Mouse (Mus musculus) liver, embryonic 18 days (tissue): Measurements from ENCODE around the gene Atp6v1e1. TPM values are rescaled to one million over a fixed set of nuclear protein-coding genes. Genes with fewer than 3 reads are reported as not detected.

Source experiments
- polyA plus RNA-seq: library from polyadenylated mRNA; depleted of rRNA; stranded (reverse); fragments of >200 nt; gene quantifications from 2 replicates; pipeline ENCODE4 v1.2.3, GENCODE M21; 2012; rRNA removed

The Atp6v1e1 gene
- 93.5 and 95.7 TPM in 2 replicates for polyA plus RNA-seq

GRCm38 (mm10) chr6:120822307-120822928, at the start of gene Atp6v1e1:
Atp6v1e1 (minus strand) TSS chr6:120822793.

GRCm38 (mm10) chr6:120835474-120836374, 13.1 kb upstream of the Atp6v1e1 start, which contains the start of gene Bcl2l13:
Bcl2l13 (plus strand) TSS chr6:120836212.

GRCm38 (mm10) chr6:120773149-120773628, 49.4 kb downstream of the Atp6v1e1 start, which contains the start of gene Slc25a18:
Slc25a18 (plus strand) TSS chr6:120773578.

Other genes starting within 250 kb of the Atp6v1e1 start
- 6.1 and 6.2 TPM in 2 replicates for gene Cecr2, start 156.4 kb downstream of the Atp6v1e1 start, polyA plus RNA-seq
- 0.08 and 0.12 TPM in 2 replicates for gene Slc25a18, start 49.2 kb downstream of the Atp6v1e1 start, polyA plus RNA-seq
- 17.3 and 20.6 TPM in 2 replicates for gene Bcl2l13, start 13.4 kb upstream of the Atp6v1e1 start, polyA plus RNA-seq
- gene Bid, start 94.1 kb upstream of the Atp6v1e1 start, polyA plus RNA-seq: 16.8 TPM in 2 replicates